Mouse (Mus musculus) olfactory bulb, adult 2 months (tissue): Measurements from ENCODE around the gene Lef1.

Source experiments
- CTCF ChIP-seq: fragments of 200-500 bp; IDR thresholded peaks from 2 replicates; pipeline ENCODE4 v1.5.1; 2012; ENCODE audit warnings: low read depth, mild to moderate bottlenecking, low read length, moderate library complexity; ENCODE audit not compliant: insufficient read depth
- POLR2A ChIP-seq: fragments of 200-500 bp; IDR thresholded peaks from 2 replicates; pipeline ENCODE4 v1.6.1; 2012; ENCODE audit warnings: mild to moderate bottlenecking, low read depth, low read length, moderate library complexity; ENCODE audit not compliant: insufficient read depth

GRCm38 (mm10) chr3:131138797-131139196 is 28.5 kb downstream of the Lef1 start:
- TF ChIP-seq CTCF (no peak), POLR2A (no peak)
